Mouse (Mus musculus): ENCODE measurements around the gene Riox2. TPM values are rescaled to one million over a fixed set of nuclear protein-coding genes. Genes with fewer than 3 reads are reported as not detected.

The Riox2 gene
- total RNA-seq (2014; rRNA removed; ENCODE audit: low replicate concordance) (0.73 and 3.4 TPM in 2 replicates), polyA plus RNA-seq (2015; fragmentation: Nextera tagmentation; extraction: Ambion mirVana) (15.0 and 16.3 TPM in 2 replicates)

GRCm38 (mm10) chr16:59471637-59472278, at the start of gene Riox2:
Gene Riox2, plus strand, starts transcription at chr16:59471775.
- TF ChIP-seq EP300 (IDR thresholded peaks at IDR 0.05; ENCODE audit: low read depth) = no peak
- no peak for TF ChIP-seq CTCF (IDR thresholded peaks at IDR 0.05; ENCODE audit: low read depth)
- Histone ChIP-seq H3K4me3 (ENCODE audit: low read depth, low read length) (peak within 1 kb of the TSS; percentile 68), H3K4me1 (ENCODE audit: control insufficient read depth, insufficient read depth) (peaks cover 4% of the 10 kb centered on the region), H3K36me3 (replicated peaks; ENCODE audit: control insufficient read depth, insufficient read depth, low read length) (peaks cover 3% of the 10 kb centered on the region), H3K27ac (ENCODE audit: low read depth) (peak within 1 kb of the TSS; percentile 40), H3K27me3 (ENCODE audit: control insufficient read depth, insufficient read depth, low read length) (no peaks in the 10 kb centered on the region), H3K9me3 (replicated peaks; ENCODE audit: control insufficient read depth, low read length) (no peaks in the 10 kb centered on the region), H3K9ac (replicated peaks; ENCODE audit: low read depth, low read length) (peak within 1 kb of the TSS; percentile 60), H3K4me2 (ENCODE audit: low read depth, low read length) (peak within 1 kb of the TSS; percentile 62)
- WGBS = 1% methylated on average over 56 of the region's 56 CpGs
- DNase-seq (ENCODE audit: low spot score) = peak; percentile 43
- peak; percentile 91 for ATAC-seq (ENCODE audit: insufficient read depth, low read depth)

GRCm38 (mm10) chr16:59427960-59428359, 43.6 kb upstream of the Riox2 start:
- Histone ChIP-seq H3K27me3 (ENCODE audit: control insufficient read depth, insufficient read depth, low read length) (no peaks in the 10 kb centered on the region), H3K9ac (replicated peaks; ENCODE audit: low read depth, low read length) (no peak overlapping the region), H3K4me3 (ENCODE audit: low read depth, low read length) (no peak overlapping the region), H3K9me3 (replicated peaks; ENCODE audit: control insufficient read depth, low read length) (no peaks in the 10 kb centered on the region), H3K4me1 (ENCODE audit: control insufficient read depth, insufficient read depth) (no peaks in the 10 kb centered on the region), H3K36me3 (replicated peaks; ENCODE audit: control insufficient read depth, insufficient read depth, low read length) (no peaks in the 10 kb centered on the region), H3K27ac (ENCODE audit: low read depth) (no peak overlapping the region), H3K4me2 (ENCODE audit: low read depth, low read length) (no peak overlapping the region)
- ATAC-seq (ENCODE audit: insufficient read depth, low read depth) = no peak
- WGBS = 73% methylated on average over 7 of the region's 7 CpGs
- TF ChIP-seq EP300 (IDR thresholded peaks at IDR 0.05; ENCODE audit: low read depth) = no peak
- TF ChIP-seq CTCF (IDR thresholded peaks at IDR 0.05; ENCODE audit: low read depth) = no peak
- no peak for DNase-seq (ENCODE audit: low spot score)

- no peak overlapping the region for H3K4me3 ChIP-seq (ENCODE audit: low read depth, low read length)
- TF ChIP-seq EP300 (IDR thresholded peaks at IDR 0.05; ENCODE audit: low read depth) = no peak
- TF ChIP-seq CTCF (IDR thresholded peaks at IDR 0.05; ENCODE audit: low read depth) = no peak
- no peak for ATAC-seq (ENCODE audit: insufficient read depth, low read depth)
These were observed 38.4 kb upstream of the Riox2 start for GRCm38 (mm10) chr16:59433181-59433580.

GRCm38 (mm10) chr16:59444880-59445559, 26.6 kb upstream of the Riox2 start:
- no peak overlapping the region for H3K4me3 ChIP-seq (ENCODE audit: low read depth, low read length)
- no peaks in the 10 kb centered on the region for H3K4me1 ChIP-seq (ENCODE audit: control insufficient read depth, insufficient read depth)
- H3K36me3 ChIP-seq (replicated peaks; ENCODE audit: control insufficient read depth, insufficient read depth, low read length) = no peaks in the 10 kb centered on the region
- H3K9me3 ChIP-seq (replicated peaks; ENCODE audit: control insufficient read depth, low read length) = no peaks in the 10 kb centered on the region
- H3K4me2 ChIP-seq (ENCODE audit: low read depth, low read length) = no peak overlapping the region
- no peak overlapping the region for H3K27ac ChIP-seq (ENCODE audit: low read depth)
- no peak for TF ChIP-seq EP300 (IDR thresholded peaks at IDR 0.05; ENCODE audit: low read depth)
- TF ChIP-seq CTCF (IDR thresholded peaks at IDR 0.05; ENCODE audit: low read depth) = no peak
- WGBS = 79% methylated on average over 7 of the region's 7 CpGs
- no peak for ATAC-seq (ENCODE audit: insufficient read depth, low read depth)
- H3K27me3 ChIP-seq (ENCODE audit: control insufficient read depth, insufficient read depth, low read length) = no peaks in the 10 kb centered on the region
- H3K9ac ChIP-seq (replicated peaks; ENCODE audit: low read depth, low read length) = no peak overlapping the region
- no peak for DNase-seq (ENCODE audit: low spot score)

More at GRCm38 (mm10) chr16:59433181-59433580, 38.4 kb upstream of the Riox2 start:
- no peak for DNase-seq (ENCODE audit: low spot score)
- Histone ChIP-seq H3K4me2 (ENCODE audit: low read depth, low read length) (no peak overlapping the region), H3K9me3 (replicated peaks; ENCODE audit: control insufficient read depth, low read length) (no peaks in the 10 kb centered on the region), H3K27ac (ENCODE audit: low read depth) (no peak overlapping the region), H3K36me3 (replicated peaks; ENCODE audit: control insufficient read depth, insufficient read depth, low read length) (no peaks in the 10 kb centered on the region), H3K9ac (replicated peaks; ENCODE audit: low read depth, low read length) (no peak overlapping the region), H3K4me1 (ENCODE audit: control insufficient read depth, insufficient read depth) (no peaks in the 10 kb centered on the region), H3K27me3 (ENCODE audit: control insufficient read depth, insufficient read depth, low read length) (no peaks in the 10 kb centered on the region)
- WGBS = 65% methylated on average over 11 of the region's 11 CpGs

- 77% methylated on average over 1 of the region's 1 CpGs for WGBS
- DNase-seq (ENCODE audit: low spot score) = no peak
These were observed 23.4 kb upstream of the Riox2 start for GRCm38 (mm10) chr16:59448181-59448580.

More at GRCm38 (mm10) chr16:59448181-59448580, 23.4 kb upstream of the Riox2 start:
- H3K27ac ChIP-seq (ENCODE audit: low read depth) = no peak overlapping the region
- no peak overlapping the region for H3K4me2 ChIP-seq (ENCODE audit: low read depth, low read length)
- no peaks in the 10 kb centered on the region for H3K36me3 ChIP-seq (replicated peaks; ENCODE audit: control insufficient read depth, insufficient read depth, low read length)
- TF ChIP-seq EP300 (IDR thresholded peaks at IDR 0.05; ENCODE audit: low read depth) (no peak), CTCF (IDR thresholded peaks at IDR 0.05; ENCODE audit: low read depth) (no peak)
- no peaks in the 10 kb centered on the region for H3K4me1 ChIP-seq (ENCODE audit: control insufficient read depth, insufficient read depth)
- H3K9me3 ChIP-seq (replicated peaks; ENCODE audit: control insufficient read depth, low read length) = no peaks in the 10 kb centered on the region
- H3K9ac ChIP-seq (replicated peaks; ENCODE audit: low read depth, low read length) = no peak overlapping the region
- no peak overlapping the region for H3K4me3 ChIP-seq (ENCODE audit: low read depth, low read length)
- ATAC-seq (ENCODE audit: insufficient read depth, low read depth) = no peak
- H3K27me3 ChIP-seq (ENCODE audit: control insufficient read depth, insufficient read depth, low read length) = no peaks in the 10 kb centered on the region
